Mouse (Mus musculus) liver, postnatal 0 days (tissue): ENCODE measurements around the gene Kat8.
A peak's percentile ranks its signal among the peaks of the same experiment; 100 is the strongest.

Experiments
- CTCF ChIP-seq: sonication (generic); IDR thresholded peaks from 2 replicates; pipeline ENCODE4 v1.5.1; 2016; ENCODE audit warnings: antibody characterized with exemption, low read depth
- EP300 ChIP-seq: IDR thresholded peaks from 2 replicates; pipeline ENCODE4 v1.6.1; 2016; ENCODE audit warnings: antibody characterized with exemption, low read depth, mild to moderate bottlenecking

GRCm38 (mm10) chr7:127921516-127921915 lies 9.2 kb downstream of the Kat8 start:
- TF ChIP-seq CTCF (peak; percentile 71), EP300 (no peak)
